ENCODE assay signal across 8 mouse cellular contexts in the genomic region with DNA sequence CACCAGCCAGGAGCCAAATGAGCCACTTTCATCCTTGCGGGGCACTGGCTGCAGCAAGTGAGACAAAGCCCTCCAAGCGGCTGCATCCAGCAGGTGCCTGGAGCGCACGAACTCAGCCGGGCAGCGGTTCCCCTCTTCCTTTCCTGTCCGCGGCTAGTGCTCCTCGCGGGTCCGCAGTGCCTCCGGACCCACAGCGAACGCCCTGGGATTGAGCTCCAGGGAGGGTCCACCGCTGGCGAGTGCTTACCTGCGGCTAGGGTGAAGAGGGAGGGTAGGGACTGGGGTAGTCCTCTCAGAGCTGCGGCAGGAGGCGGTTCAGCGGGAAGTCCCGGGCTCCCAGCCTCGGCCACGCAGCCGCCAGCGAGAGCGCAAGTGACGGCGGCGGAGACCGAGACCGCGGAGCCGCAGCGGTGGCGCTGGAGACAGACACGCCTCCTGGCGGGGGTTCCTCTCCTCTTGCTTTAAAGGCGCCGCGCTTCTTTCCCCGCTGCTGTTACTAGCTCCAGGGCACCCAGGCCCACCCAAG. TPM values are rescaled to one million over a fixed set of nuclear protein-coding genes. Genes with fewer than 3 reads are reported as not detected.
DNase-seq lines count a peak whose midpoint lies in the region; ATAC-seq and TF ChIP-seq lines count a peak whose summit lies in the region.

Gene Grik2 (minus strand): TSS at position 386 of the 526 bp plus-strand sequence.

- peaks cover 23% of the 10 kb centered on the region for H3K4me1 ChIP-seq in forebrain, embryonic 16.5 days (replicated peaks; ENCODE audit: control insufficient read depth, insufficient read depth, low read length)
- peaks cover 29% of the 10 kb centered on the region for H3K4me1 ChIP-seq in hindbrain, embryonic 14.5 days (replicated peaks; ENCODE audit: control insufficient read depth, insufficient read depth, low read length)
- peaks cover 12% of the 10 kb centered on the region; the same call in 1 of the 2 replicates for H3K4me1 ChIP-seq in midbrain, postnatal 0 days (ENCODE audit: insufficient read depth, low read length)

- peak within 1 kb of the TSS; percentile 89 for H3K27ac ChIP-seq in forebrain, embryonic 16.5 days (ENCODE audit: low read length)
- peak within 1 kb of the TSS; percentile 93 for H3K27ac ChIP-seq in hindbrain, embryonic 14.5 days
- H3K27ac ChIP-seq in midbrain, postnatal 0 days (ENCODE audit: low read depth, low read length), result peak within 1 kb of the TSS; percentile 79

- TF ChIP-seq CTCF in midbrain, postnatal 0 days (IDR thresholded peaks at IDR 0.05), result peak; percentile 69

- DNase-seq in adrenal gland, adult (ENCODE audit: inconsistent age in 2 of 2, low spot score in 1 of 2), result peak; percentile 26 to 54
- no peak for DNase-seq in adrenal gland, adult 8-10 months
- peak; percentile 89 to 94 for DNase-seq in cerebellum, adult 18-20 months
- DNase-seq in hindbrain, embryonic 14.5 days (ENCODE audit: low spot score), result peak; percentile 84
- DNase-seq in left cerebral cortex, postnatal 36 days (ENCODE audit: low spot score in 2 of 2), result peak; percentile 88 to 90
- DNase-seq in midbrain, postnatal 0 days (ENCODE audit: low spot score), result peak; percentile 90
- DNase-seq in urinary bladder, postnatal 25 days (ENCODE audit: low spot score), result peak; percentile 6

- peak; percentile 90 for ATAC-seq in forebrain, embryonic 16.5 days
- ATAC-seq in hindbrain, embryonic 14.5 days (ENCODE audit: low FRiP score), result peak; percentile 93
- ATAC-seq in midbrain, postnatal 0 days (ENCODE audit: low FRiP score), result peak; percentile 85

- H3K36me3 ChIP-seq in forebrain, embryonic 16.5 days (ENCODE audit: control insufficient read depth, insufficient read depth), result no peaks in the 10 kb centered on the region
- no peaks in the 10 kb centered on the region for H3K36me3 ChIP-seq in hindbrain, embryonic 14.5 days (replicated peaks; ENCODE audit: control insufficient read depth, insufficient read depth)
- no peaks in the 10 kb centered on the region for H3K36me3 ChIP-seq in midbrain, postnatal 0 days (ENCODE audit: insufficient read depth, low read length)

- under 1% methylated on average over 41 of the region's 41 CpGs for WGBS in forebrain, embryonic 16.5 days
- WGBS in hindbrain, embryonic 14.5 days, result under 1% methylated on average over 35 of the region's 41 CpGs
- WGBS in midbrain, postnatal 0 days, result under 1% methylated on average over 37 of the region's 41 CpGs

- intact Hi-C loops in left cerebral cortex, postnatal 36 days (cut with DNase I), result loop anchor here (10.0 kb wide), 1 partner anchor 406 kb away; no protein-coding TSS in a partner anchor

- no peaks in the 10 kb centered on the region for H3K27me3 ChIP-seq in forebrain, embryonic 16.5 days (replicated peaks; ENCODE audit: control insufficient read depth, insufficient read depth, low read length)
- H3K27me3 ChIP-seq in hindbrain, embryonic 14.5 days (ENCODE audit: control insufficient read depth, insufficient read depth, low read length), result no peaks in the 10 kb centered on the region
- no peaks in the 10 kb centered on the region for H3K27me3 ChIP-seq in midbrain, postnatal 0 days (ENCODE audit: insufficient read depth, low read length)

- H3K4me2 ChIP-seq in forebrain, embryonic 16.5 days (ENCODE audit: low read length), result peak within 1 kb of the TSS; percentile 60
- H3K4me2 ChIP-seq in hindbrain, embryonic 14.5 days (replicated peaks), result peak within 1 kb of the TSS; percentile 59
- peak within 1 kb of the TSS; percentile 52 for H3K4me2 ChIP-seq in midbrain, postnatal 0 days (ENCODE audit: low read depth, low read length, poor library complexity, severe bottlenecking)

- no peaks in the 10 kb centered on the region for H3K9me3 ChIP-seq in forebrain, embryonic 16.5 days (ENCODE audit: control insufficient read depth, low read length)
- no peaks in the 10 kb centered on the region for H3K9me3 ChIP-seq in hindbrain, embryonic 14.5 days (ENCODE audit: control insufficient read depth, low read length)
- no peaks in the 10 kb centered on the region for H3K9me3 ChIP-seq in midbrain, postnatal 0 days (ENCODE audit: low read length)

- peak within 1 kb of the TSS; percentile 96 for H3K4me3 ChIP-seq in forebrain, embryonic 16.5 days (replicated peaks; ENCODE audit: low read length)
- peak within 1 kb of the TSS; percentile 80 for H3K4me3 ChIP-seq in hindbrain, embryonic 14.5 days (replicated peaks; ENCODE audit: low read length)
- peak within 1 kb of the TSS; percentile 87 for H3K4me3 ChIP-seq in midbrain, postnatal 0 days (ENCODE audit: low read depth, low read length)

- peak within 1 kb of the TSS; percentile 94 for H3K9ac ChIP-seq in forebrain, embryonic 16.5 days (replicated peaks; ENCODE audit: low read depth, low read length)
- H3K9ac ChIP-seq in hindbrain, embryonic 14.5 days, result peak within 1 kb of the TSS; percentile 87
- H3K9ac ChIP-seq in midbrain, postnatal 0 days (replicated peaks; ENCODE audit: low read length, poor library complexity, severe bottlenecking), result peak within 1 kb of the TSS; percentile 85

RNA-seq across cellular contexts. Expression of gene Grik2, which starts in this region (rescaled TPM):
- 1 to 10 TPM; 3.3 to 9.5 (median 6.7) TPM for total RNA-seq in adrenal gland, adult 8-10 months (2022)
- polyA plus RNA-seq in forebrain, embryonic 16.5 days (2015; fragmentation: Nextera tagmentation; extraction: Ambion mirVana), result 35.6 and 38.5 TPM in 2 replicates
- 43.2 and 45.5 TPM in 2 replicates for polyA plus RNA-seq in hindbrain, embryonic 14.5 days (2014; fragmentation: Nextera tagmentation; extraction: Ambion mirVana)
- total RNA-seq in left cerebral cortex, postnatal 36 days (2021), result 10 to 100 TPM; 57.3 to 76.4 TPM
- total RNA-seq in midbrain, postnatal 0 days (2014; rRNA removed), result 145 and 151 TPM in 2 replicates
- polyA plus RNA-seq in midbrain, postnatal 0 days (2015; fragmentation: Nextera tagmentation; extraction: Ambion mirVana), result 25.6 and 28.7 TPM in 2 replicates

Comparison
In these comparisons a context has a peak if more than half of its experiments do, and no peak if none do; other contexts are left out.
1. RNA of gene Grik2 (total RNA-seq): 145 to 151 TPM in midbrain, postnatal 0 days and 57.3 to 76.4 TPM in left cerebral cortex, postnatal 36 days; 3.3 to 9.5 TPM in adrenal gland, adult 8-10 months; every median in the first group is over 4 times any median in the second.
2. Peak in every context shown above with its lines, with median percentiles within 50 percentile points of each other: ATAC-seq, H3K27ac ChIP-seq, H3K4me2 ChIP-seq, H3K4me3 ChIP-seq and H3K9ac ChIP-seq.